Mouse (Mus musculus): Measurements from ENCODE around the gene Ssxb1. TPM values are rescaled to one million over a fixed set of nuclear protein-coding genes. Genes with fewer than 3 reads are reported as not detected.
"Not testable (repeated sequence)": the region's sequence is repeated elsewhere in the genome, so short reads cannot be mapped to it uniquely, and the experiment has no call there.

Ssxb1 gene
- not detected for total RNA-seq (2021)
- long read RNA-seq: 0 reads

GRCm38 (mm10) chrX:8413005-8413404 lies at the start of gene Ssxb1:
Ssxb1 (plus strand) TSS chrX:8413305.
- not testable (repeated sequence) for DNase-seq (ENCODE audit: low spot score in 2 of 2)

DNA sequence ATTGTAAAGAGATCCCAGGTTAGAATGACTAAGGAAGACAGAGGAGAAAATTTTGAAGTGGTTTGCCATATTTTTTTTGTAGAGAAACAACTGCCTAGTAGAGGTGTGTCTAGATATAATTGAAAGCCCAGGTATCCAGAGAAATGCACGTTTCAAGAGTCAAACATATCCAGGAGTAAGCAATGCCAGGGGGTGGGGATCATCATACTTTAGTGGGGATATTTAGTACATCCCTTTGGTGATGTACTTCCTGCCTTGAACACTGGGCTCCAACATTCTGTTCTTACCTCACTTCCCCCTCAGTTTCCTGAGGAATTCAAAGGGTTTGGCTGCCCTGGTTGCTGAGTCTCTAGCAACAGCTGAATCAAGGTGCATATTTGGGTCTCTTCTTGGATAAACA lies 46.4 kb upstream of the Ssxb1 start, which contains the start of gene Ssxb9:
Gene Ssxb9 (plus strand): TSS at position 301 of the 400 bp plus-strand sequence.
- not testable (repeated sequence) for DNase-seq (ENCODE audit: low spot score in 2 of 2)

DNA sequence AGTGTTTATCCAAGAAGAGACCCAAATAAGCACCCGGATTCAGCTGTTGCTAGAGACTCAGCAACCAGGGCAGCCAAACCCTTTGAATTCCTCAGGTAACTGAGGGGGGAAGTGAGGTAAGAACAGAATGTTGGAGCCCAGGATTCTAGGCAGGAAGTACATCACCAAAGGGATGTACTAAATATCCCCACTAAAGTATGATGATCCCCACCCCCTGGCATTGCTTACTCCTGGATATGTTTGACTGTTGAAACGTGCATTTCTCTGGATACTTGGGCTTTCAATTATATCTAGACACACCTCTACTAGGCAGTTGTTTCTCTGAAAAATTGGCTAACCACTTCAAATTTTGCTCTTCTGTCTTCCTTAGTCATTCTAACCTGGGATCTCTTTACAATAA lies 48.5 kb downstream of the Ssxb1 start, which contains the start of gene Ssxb2:
Gene Ssxb2 (minus strand): TSS at position 101 of the 400 bp plus-strand sequence.
- not testable (repeated sequence) for DNase-seq (ENCODE audit: low spot score in 2 of 2)

Other genes with a start within 250 kb of the Ssxb1 start
- 10 to 100 TPM; 15.1 to 16.0 TPM for gene Tbc1d25, start 237.1 kb upstream of the Ssxb1 start, total RNA-seq (2021)
- 10 to 100 TPM; 26.8 to 27.7 TPM for gene Ebp, start 219.8 kb upstream of the Ssxb1 start, total RNA-seq (2021)
- 10 to 100 TPM; 68.4 to 75.2 TPM for gene Porcn, start 206.8 kb upstream of the Ssxb1 start, total RNA-seq (2021)
- 10 to 100 TPM; 24.0 to 27.7 TPM for gene Ftsj1, start 160.9 kb upstream of the Ssxb1 start, total RNA-seq (2021)
- 10 to 100 TPM; 17.6 to 28.1 TPM for gene Slc38a5, start 142.2 kb upstream of the Ssxb1 start, total RNA-seq (2021)
- not detected for gene Ssxb10, start 85.9 kb upstream of the Ssxb1 start, total RNA-seq (2021)
- gene Ssxb9, start 46.3 kb upstream of the Ssxb1 start, total RNA-seq (2021): not detected
- gene Ssxb2, start 48.4 kb downstream of the Ssxb1 start, total RNA-seq (2021): not detected
- not detected for gene Gm14459, start 111.6 kb downstream of the Ssxb1 start, total RNA-seq (2021)
- not detected for gene Ssxb6, start 134.9 kb downstream of the Ssxb1 start, total RNA-seq (2021)
- gene Ssxb3, start 178.5 kb downstream of the Ssxb1 start, total RNA-seq (2021): not detected

All from layer of hippocampus, postnatal 10 days (tissue).